Mouse (Mus musculus) liver, adult (tissue): ENCODE measurements around the gene Mrpl45.

Experiments
- GATA4 ChIP-seq: IDR thresholded peaks from 2 replicates; pipeline ENCODE4 v1.6.1; 2014; ENCODE audit warnings: mild to moderate bottlenecking, low read length; ENCODE audit not compliant: insufficient replicate concordance

The Mrpl45 gene

GRCm38 (mm10) chr11:97314751-97315503 lies 589 bp upstream of the Mrpl45 start:
- TF ChIP-seq GATA4 = no peak

GRCm38 (mm10) chr11:97321197-97321596 lies 5.7 kb downstream of the Mrpl45 start:
- no peak for TF ChIP-seq GATA4

GRCm38 (mm10) chr11:97325224-97325623 lies 9.7 kb downstream of the Mrpl45 start:
- no peak for TF ChIP-seq GATA4

GRCm38 (mm10) chr11:97328148-97328547 lies 12.6 kb downstream of the Mrpl45 start:
- no peak for TF ChIP-seq GATA4

GRCm38 (mm10) chr11:97330315-97330714 lies 14.8 kb downstream of the Mrpl45 start:
- TF ChIP-seq GATA4 = no peak

GRCm38 (mm10) chr11:97331231-97332190 lies 16.0 kb downstream of the Mrpl45 start:
- TF ChIP-seq GATA4 = no peak

DNA sequence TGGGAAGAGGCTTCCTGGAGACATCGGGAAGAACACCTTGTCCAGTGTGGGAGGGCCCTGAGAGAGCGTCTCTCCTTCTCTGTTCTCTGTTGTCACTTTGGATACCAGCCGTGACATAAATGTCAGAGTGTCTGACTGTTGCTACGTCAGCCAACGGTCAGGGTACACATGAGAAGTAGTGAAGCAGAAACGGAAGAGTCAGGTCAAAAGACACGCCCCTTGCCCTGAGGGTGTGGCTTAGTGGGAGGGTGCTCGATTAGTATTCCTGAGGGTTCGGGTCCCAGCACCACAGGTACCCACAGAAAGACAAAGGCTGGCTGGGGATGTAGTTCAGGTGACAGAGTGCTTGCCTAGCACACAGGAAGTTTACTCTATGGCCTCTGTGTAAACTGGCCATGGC lies 17.5 kb downstream of the Mrpl45 start:
- TF ChIP-seq GATA4 = no peak

DNA sequence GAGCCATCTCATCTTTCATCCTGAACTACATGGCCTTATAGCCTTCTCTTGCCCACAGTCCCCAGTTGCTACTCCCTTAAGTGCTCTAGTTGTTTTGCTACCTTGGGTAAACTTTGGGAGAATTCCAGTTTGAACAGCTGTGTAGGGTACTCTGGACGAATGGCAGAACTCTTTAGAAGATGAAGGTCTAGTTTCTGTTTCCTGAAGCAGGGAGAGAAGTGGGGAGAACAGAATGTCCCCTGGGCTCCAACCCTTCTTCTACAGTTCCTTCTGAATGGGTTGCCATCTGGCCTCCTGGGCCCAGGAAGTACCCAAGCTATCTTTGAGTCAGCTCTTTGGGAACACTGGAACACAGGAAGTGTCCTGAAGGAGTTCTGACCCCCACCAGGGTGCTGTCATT lies 18.4 kb downstream of the Mrpl45 start:
- TF ChIP-seq GATA4 = no peak

GRCm38 (mm10) chr11:97334400-97334799 lies 18.9 kb downstream of the Mrpl45 start:
- no peak for TF ChIP-seq GATA4

DNA sequence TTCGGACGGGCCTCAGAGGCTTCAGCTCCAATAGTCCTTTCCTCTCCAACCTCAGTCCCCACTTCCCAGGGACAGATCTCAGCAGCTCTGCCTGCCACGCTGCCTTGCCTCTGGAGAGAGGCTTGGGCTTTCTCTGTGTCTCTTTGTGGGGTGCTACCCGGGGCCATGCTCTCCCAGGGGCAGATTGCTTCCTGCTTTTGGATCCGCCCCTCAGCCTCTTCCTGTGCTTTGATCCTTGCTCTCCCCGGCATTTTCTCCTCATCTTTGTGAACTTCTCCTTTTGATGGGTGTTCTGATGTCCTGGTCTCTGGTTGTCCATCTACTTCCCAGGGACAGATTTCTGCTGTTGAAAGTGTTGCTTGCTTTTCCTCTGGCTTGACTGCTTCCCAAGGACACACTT lies 20.7 kb downstream of the Mrpl45 start:
- no peak for TF ChIP-seq GATA4

DNA sequence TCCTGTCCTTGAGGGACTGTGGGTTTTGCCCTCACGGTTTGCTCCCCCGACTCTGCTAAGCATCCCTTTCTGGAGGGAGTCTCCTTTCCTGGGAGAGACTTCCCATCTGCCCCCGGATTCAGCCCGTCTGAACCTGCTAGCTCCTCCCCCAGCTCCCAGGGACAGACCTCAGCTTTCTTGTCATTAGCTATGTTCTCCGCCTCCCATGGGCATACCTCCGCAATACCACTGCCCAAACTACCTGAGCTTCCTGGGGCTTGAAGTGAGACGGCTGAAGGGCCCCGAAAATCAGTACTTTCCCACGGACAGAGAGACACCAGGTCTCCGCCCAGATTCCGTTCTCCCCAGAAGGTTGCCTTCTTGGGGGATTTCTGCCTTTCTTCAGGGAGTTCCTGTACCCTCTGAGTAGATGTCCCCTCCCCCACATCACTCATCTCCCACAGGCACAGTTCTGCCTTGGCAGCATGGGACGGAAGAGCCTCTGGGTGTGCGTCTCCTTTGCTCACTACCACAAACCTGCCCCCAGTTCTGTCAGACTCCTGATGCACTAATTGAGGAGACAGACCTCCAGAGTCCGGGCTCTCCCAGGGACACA lies 21.3 kb downstream of the Mrpl45 start:
- no peak for TF ChIP-seq GATA4

DNA sequence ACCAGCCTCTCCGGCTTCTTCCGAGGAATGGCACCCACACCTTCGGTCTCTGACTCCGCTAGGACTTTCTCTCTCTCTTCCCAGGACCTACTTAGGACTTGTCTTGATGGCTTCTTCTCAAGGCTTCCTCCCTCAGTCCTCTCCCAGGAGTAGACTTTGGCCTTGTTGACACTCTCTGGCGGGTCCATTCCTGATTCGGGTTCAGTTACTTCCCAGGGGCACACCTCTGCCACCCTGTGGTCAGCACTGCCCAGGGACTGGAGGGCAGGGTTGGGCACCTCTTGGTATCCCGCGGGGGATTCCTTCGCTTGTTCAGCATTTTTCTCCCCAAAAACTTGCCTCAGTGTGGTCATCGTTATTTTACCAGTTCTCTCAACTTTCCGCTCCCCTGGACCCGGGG lies 21.8 kb downstream of the Mrpl45 start:
- TF ChIP-seq GATA4 = no peak

GRCm38 (mm10) chr11:97338302-97338976 lies 22.9 kb downstream of the Mrpl45 start:
- no peak for TF ChIP-seq GATA4

- TF ChIP-seq GATA4 = no peak
Measured at GRCm38 (mm10) chr11:97338977-97339315, 23.4 kb downstream of the Mrpl45 start.

DNA sequence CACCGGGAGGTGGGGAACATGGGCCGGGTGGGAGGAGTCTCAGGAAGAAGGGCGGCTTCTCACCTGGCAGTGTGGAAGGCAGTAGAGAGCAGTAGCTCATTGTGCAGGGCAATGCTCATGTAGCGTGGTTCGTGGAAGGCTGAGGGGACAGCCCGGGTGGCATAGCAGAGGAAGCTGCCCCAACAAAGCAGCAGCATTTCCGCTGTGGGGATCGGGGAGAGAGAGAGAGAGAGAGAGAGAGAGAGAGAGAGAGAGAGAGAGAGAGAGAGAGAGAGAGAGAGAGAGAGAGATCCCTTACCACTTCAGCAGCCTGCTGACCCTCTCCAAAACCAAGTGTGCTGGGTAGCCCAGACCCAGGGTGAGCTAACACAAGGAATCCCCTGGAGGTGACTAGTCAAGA lies 27.7 kb downstream of the Mrpl45 start:
- TF ChIP-seq GATA4 = no peak
